Mouse (Mus musculus) T-cell, adult 2 months (primary cell): ENCODE results near the gene Trhde.

ENCODE experiments used
- DNase-seq: peaks from one replicate; pipeline ENCODE4 v3.0.0; 2022; ENCODE audit warnings: low spot score

The Trhde gene

GRCm38 (mm10) chr10:114802161-114802651 is at the start of gene Trhde:
Gene Trhde, minus strand, starts transcription at chr10:114802307.
- DNase-seq, result no peak

GRCm38 (mm10) chr10:114841966-114842365 is 39.9 kb upstream of the Trhde start:
- no peak for DNase-seq

GRCm38 (mm10) chr10:114841440-114841839 is 39.3 kb upstream of the Trhde start:
- no peak for DNase-seq

GRCm38 (mm10) chr10:114831313-114831712 is 29.2 kb upstream of the Trhde start:
- DNase-seq, result no peak

- DNase-seq, result no peak
These were observed 6.7 kb upstream of the Trhde start for GRCm38 (mm10) chr10:114808799-114809198.

- no peak for DNase-seq
These were observed 3.8 kb upstream of the Trhde start for GRCm38 (mm10) chr10:114805884-114806283.

GRCm38 (mm10) chr10:114801457-114802160 is 498 bp downstream of the Trhde start:
- no peak for DNase-seq

- no peak for DNase-seq
These were observed 1.5 kb downstream of the Trhde start for GRCm38 (mm10) chr10:114800331-114801304.

- no peak for DNase-seq
These were observed 2.6 kb downstream of the Trhde start for GRCm38 (mm10) chr10:114799481-114799880.

- no peak for DNase-seq
These were observed 3.3 kb downstream of the Trhde start for GRCm38 (mm10) chr10:114798788-114799187.

- DNase-seq, result no peak
These were observed 3.9 kb downstream of the Trhde start for GRCm38 (mm10) chr10:114798218-114798617.

GRCm38 (mm10) chr10:114797664-114798063 is 4.4 kb downstream of the Trhde start:
- no peak for DNase-seq

- no peak for DNase-seq
These were observed 5.2 kb downstream of the Trhde start for GRCm38 (mm10) chr10:114796872-114797271.

- DNase-seq, result no peak
These were observed 7.9 kb downstream of the Trhde start for GRCm38 (mm10) chr10:114794214-114794613.

GRCm38 (mm10) chr10:114765914-114766313 is 36.2 kb downstream of the Trhde start:
- DNase-seq, result no peak

- DNase-seq, result no peak
These were observed 40.0 kb downstream of the Trhde start for GRCm38 (mm10) chr10:114762125-114762524.

GRCm38 (mm10) chr10:114759240-114759639 is 42.9 kb downstream of the Trhde start:
- no peak for DNase-seq

- no peak for DNase-seq
These were observed 43.5 kb downstream of the Trhde start for GRCm38 (mm10) chr10:114758614-114759013.

GRCm38 (mm10) chr10:114742755-114743705 is 59.1 kb downstream of the Trhde start:
- no peak for DNase-seq

- DNase-seq, result no peak
These were observed 62.2 kb downstream of the Trhde start for GRCm38 (mm10) chr10:114739916-114740315.

GRCm38 (mm10) chr10:114737581-114737980 is 64.5 kb downstream of the Trhde start:
- no peak for DNase-seq

GRCm38 (mm10) chr10:114736377-114736776 is 65.7 kb downstream of the Trhde start:
- no peak for DNase-seq
